Mouse (Mus musculus) neutrophil, adult 5-6 weeks (primary cell): ENCODE data around the gene Notum. TPM values are rescaled to one million over a fixed set of nuclear protein-coding genes. Genes with fewer than 3 reads are reported as not detected.

Experiments used
- ATAC-seq: fragments of 151-379, 151-347 bp; 2 replicates; pipeline ENCODE4 v1.8.0; 2017; ENCODE audit warnings: mild to moderate bottlenecking, moderate TSS enrichment; ENCODE audit not compliant: insufficient number of reproducible peaks, poor library complexity, low FRiP score, severe bottlenecking; ENCODE audit errors: extremely low read depth
- total RNA-seq: library from RNA; stranded (forward); fragments of 200-1000 nt; gene quantifications from 2 replicates; pipeline ENCODE4 v1.2.3, GENCODE M21; 2017

The Notum gene
- total RNA-seq: not detected in 2 replicates

- no peak for ATAC-seq
These were observed at the start of gene Notum for GRCm38 (mm10) chr11:120661076-120661460. Gene Notum, minus strand, starts transcription at chr11:120661175.

DNA sequence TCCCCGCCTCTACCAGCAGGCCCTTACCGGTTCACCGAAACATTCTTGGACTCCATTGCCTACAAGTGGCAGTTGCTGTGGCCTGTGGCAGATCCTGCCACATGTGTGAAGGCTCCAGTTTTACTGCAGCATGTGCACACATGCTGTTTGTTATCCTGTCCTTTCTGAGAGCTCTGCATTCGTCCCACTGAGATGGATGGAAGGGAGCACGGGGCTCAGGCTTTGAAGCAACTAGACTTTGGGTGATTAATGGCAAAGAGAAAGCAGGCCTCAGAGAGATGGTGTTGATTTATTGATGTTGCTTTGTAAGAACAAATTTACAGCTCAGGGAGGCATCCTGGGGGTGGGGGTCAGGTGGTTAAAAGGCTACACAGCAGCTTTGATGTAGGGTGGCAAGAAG lies 49.7 kb upstream of the Notum start:
- no peak for ATAC-seq

DNA sequence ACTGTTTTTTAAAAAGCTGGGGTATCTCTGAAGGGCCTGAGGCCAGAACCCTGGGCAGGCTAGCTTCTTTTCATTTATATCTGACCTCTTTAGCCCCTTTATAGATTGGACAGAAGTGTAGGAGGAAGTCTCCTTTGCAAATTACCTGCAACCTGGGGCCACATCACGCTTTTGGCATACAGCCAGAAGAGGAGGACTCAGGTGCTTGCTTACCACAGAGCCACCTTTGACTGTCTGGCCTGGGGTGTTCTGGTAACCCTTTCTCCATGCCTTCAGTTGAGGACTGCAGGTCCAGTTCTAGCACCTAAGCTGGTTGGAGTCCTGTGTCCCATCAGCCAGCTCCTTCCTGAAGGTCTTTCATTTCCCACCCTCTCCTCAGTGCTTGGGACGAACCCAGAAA lies 48.6 kb upstream of the Notum start:
- no peak for ATAC-seq

GRCm38 (mm10) chr11:120707969-120708368 lies 47.0 kb upstream of the Notum start:
- no peak for ATAC-seq

GRCm38 (mm10) chr11:120707225-120707624 lies 46.2 kb upstream of the Notum start:
- ATAC-seq: no peak

- ATAC-seq: no peak
These were observed 45.1 kb upstream of the Notum start for GRCm38 (mm10) chr11:120706120-120706519.

DNA sequence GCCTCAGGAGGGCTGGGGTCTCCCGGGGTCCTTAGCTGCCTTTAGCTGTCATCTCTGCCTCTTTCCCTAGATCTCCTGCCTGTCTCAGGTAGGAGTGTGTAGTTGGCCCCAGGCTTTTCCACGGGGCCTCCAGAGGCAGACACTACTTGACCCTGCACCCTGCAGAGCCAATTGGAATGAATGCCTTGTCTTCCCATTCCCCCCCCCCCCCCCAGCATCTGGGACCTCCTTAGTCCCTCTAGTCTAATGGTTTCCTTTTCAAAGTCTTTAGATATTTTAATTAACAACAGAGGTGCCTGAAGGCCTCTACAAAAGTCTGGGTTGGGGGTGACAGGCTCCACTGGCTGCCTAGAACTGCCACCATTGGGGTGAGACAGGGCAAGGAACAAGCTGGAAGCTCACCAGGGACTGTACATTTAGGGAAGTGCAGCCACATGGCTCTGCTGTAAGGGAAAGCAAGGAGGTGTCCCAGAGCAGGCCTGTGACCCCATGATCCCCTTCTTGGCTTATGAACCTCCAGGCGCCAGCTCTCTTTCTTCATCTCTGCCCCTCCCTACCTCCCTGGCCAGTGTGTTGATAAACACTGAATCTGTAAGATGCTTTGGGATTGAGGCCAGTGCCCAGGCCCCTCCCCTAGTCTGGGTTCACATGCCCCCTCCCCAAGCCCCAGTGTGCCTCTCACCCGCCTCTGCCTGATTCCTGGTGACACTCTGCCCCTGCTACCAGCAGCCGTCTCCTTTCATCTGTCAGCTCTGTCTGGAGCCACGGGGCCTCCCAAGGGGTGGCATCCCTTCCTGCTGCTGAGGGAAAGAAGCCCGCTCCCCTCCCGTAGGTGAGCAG lies 43.7 kb upstream of the Notum start:
- ATAC-seq: no peak

- no peak for ATAC-seq
These were observed 42.9 kb upstream of the Notum start for GRCm38 (mm10) chr11:120703696-120704454.

DNA sequence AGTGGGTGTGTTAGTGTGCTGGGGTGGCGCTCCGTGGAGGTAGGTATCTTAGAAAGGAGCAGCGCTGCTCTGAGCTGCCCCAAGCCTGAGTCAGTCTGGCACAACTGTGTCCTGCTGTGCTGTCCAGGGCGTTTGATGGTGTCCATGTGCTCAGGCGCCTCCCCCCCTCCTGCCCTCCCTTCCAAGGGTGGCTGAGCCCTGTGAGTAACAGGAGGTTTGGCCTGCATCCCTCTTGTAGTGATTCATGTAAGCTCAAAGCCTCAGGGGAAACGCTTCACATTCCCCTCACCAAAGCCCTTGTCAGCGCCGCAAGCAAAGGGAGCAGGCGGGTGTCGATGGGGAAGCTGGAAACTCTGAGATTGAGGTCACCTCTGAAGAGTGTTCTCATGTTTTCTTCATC lies 36.8 kb upstream of the Notum start:
- no peak for ATAC-seq

- no peak for ATAC-seq
These were observed 35.6 kb upstream of the Notum start for GRCm38 (mm10) chr11:120696568-120696967.

- no peak for ATAC-seq
These were observed 34.7 kb upstream of the Notum start for GRCm38 (mm10) chr11:120695641-120696040.

DNA sequence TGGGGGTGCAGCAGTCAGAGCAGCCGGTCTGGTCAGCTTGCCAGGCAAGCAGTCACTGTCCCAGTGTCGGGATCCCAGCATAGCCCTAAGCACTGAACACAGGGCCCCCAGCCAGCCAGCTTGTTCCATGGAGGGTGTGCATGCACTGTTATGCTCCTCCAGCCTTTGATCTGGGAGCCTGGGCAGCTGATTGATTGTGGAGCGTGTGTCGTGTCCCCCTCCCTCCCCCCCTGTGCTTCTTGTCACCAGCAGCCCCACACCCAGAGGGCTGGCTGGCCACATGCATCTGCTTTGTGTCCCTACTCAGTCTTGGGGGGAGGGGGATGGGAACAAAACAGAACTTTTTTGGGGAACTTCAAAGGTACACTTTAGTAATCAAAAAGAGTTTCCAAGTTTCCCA lies 34.2 kb upstream of the Notum start:
- no peak for ATAC-seq

GRCm38 (mm10) chr11:120693461-120693860 lies 32.5 kb upstream of the Notum start:
- ATAC-seq: no peak

DNA sequence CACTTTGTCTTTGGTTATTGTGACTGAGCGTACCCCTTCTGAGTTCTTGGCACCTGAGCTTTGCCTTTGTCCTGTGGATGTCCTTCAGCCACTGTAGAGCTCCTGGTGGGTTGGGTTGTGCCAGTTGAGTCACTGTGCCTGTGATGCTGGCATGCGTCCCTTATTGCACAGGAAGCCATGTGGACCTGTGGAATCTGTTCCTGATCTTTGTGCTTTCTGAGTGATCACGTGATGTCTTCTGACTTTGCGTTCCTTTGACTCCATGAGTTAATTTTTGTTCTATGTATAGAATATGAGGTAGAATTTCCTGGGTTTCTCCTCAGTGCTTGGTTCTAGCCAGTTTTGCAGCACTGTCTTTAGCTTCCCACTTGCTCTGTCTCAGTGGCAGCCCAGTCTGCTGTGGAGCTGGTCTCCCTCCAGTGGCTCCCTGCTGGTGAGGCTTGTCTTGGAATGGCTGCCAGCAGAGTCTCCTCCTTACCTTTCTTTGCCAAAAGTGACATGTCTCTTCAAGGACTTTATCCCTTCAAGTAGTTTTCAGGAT lies 31.6 kb upstream of the Notum start:
- no peak for ATAC-seq

- no peak for ATAC-seq
These were observed 28.4 kb upstream of the Notum start for GRCm38 (mm10) chr11:120689365-120689764.

DNA sequence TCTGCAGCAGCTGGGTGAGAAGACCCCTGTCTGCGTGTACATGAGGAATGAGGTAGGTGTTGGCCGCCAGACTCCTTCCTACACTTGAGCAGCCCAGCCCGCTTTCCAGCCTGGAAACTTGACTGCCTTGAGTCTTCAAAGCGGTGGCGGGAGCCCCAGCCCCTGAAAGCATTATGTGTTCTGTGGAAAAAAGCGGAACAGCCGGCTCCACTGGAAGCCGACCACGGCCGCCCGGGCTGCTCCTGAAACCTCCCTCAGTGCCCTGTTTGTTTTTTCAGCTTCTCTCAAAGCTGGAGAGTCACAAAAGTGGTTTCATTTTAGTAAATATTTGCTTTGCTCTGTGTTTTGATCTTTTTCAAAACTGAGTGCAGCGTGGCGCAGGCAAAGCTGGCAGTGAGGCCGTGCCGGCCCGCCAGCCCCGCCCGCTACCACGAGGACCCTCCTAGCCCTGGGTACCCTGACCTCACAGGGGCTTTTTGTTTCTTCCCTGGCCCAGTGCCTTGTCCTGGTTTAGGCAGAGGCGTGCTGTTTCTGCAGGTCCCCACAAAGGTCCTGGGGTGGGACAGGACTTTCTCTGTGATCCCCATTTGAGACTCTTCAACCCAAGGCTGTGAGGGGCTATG lies 25.8 kb upstream of the Notum start:
- ATAC-seq: no peak

DNA sequence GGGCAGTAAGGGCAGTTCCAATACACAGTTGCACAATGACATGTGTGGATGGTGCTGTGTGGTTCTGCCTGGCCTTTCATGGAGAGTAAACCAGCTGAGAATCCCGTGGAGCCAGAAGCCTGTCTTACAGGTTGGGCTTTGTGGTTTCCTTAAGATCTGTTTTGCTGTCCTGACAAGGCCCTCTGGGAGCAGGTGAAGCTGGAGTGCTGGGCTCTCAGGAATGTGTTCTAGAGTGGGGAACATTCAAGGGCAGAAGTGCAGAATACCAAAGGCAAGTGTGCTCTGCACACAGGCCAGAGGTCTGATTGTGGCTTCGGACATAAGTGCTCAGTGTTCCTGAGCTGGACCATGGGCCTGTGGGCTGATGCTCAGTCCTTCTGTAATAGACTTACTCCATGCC lies 23.7 kb upstream of the Notum start:
- no peak for ATAC-seq

- no peak for ATAC-seq
These were observed 23.1 kb upstream of the Notum start for GRCm38 (mm10) chr11:120684086-120684485.

- ATAC-seq: no peak
These were observed 22.6 kb upstream of the Notum start for GRCm38 (mm10) chr11:120683536-120683935.

- ATAC-seq: no peak
These were observed 21.7 kb upstream of the Notum start for GRCm38 (mm10) chr11:120682683-120683082.
